Mouse (Mus musculus): ENCODE measurements around the gene Rps6kc1.

Gene Rps6kc1

GRCm38 (mm10) chr1:190667821-190668220 is 243.7 kb downstream of the Rps6kc1 start:
- no peak for DNase-seq (ENCODE audit: low read depth, low spot score)

- no peak for DNase-seq (ENCODE audit: low read depth, low spot score)
These were observed 244.2 kb downstream of the Rps6kc1 start for GRCm38 (mm10) chr1:190667326-190667725.

GRCm38 (mm10) chr1:190665490-190665875 is 246.1 kb downstream of the Rps6kc1 start:
- no peak for DNase-seq (ENCODE audit: low read depth, low spot score)

- no peak for DNase-seq (ENCODE audit: low read depth, low spot score)
These were observed 246.6 kb downstream of the Rps6kc1 start for GRCm38 (mm10) chr1:190664767-190665489.

- DNase-seq (ENCODE audit: low read depth, low spot score): no peak
These were observed 247.6 kb downstream of the Rps6kc1 start for GRCm38 (mm10) chr1:190663996-190664395.

- no peak for DNase-seq (ENCODE audit: low read depth, low spot score)
These were observed 248.8 kb downstream of the Rps6kc1 start for GRCm38 (mm10) chr1:190662736-190663135.

- no peak for DNase-seq (ENCODE audit: low read depth, low spot score)
These were observed 249.8 kb downstream of the Rps6kc1 start for GRCm38 (mm10) chr1:190661764-190662163.

- DNase-seq (ENCODE audit: low read depth, low spot score): no peak
These were observed 250.3 kb downstream of the Rps6kc1 start for GRCm38 (mm10) chr1:190661249-190661648.

GRCm38 (mm10) chr1:190659722-190660502 is 251.7 kb downstream of the Rps6kc1 start:
- DNase-seq (ENCODE audit: low read depth, low spot score): no peak

GRCm38 (mm10) chr1:190658266-190658665 is 253.3 kb downstream of the Rps6kc1 start:
- no peak for DNase-seq (ENCODE audit: low read depth, low spot score)

- DNase-seq (ENCODE audit: low read depth, low spot score): no peak
These were observed 255.5 kb downstream of the Rps6kc1 start for GRCm38 (mm10) chr1:190656089-190656488.

GRCm38 (mm10) chr1:190655651-190656050 is 255.9 kb downstream of the Rps6kc1 start:
- no peak for DNase-seq (ENCODE audit: low read depth, low spot score)

GRCm38 (mm10) chr1:190655081-190655480 is 256.5 kb downstream of the Rps6kc1 start:
- no peak for DNase-seq (ENCODE audit: low read depth, low spot score)

- no peak for DNase-seq (ENCODE audit: low read depth, low spot score)
These were observed 256.9 kb downstream of the Rps6kc1 start for GRCm38 (mm10) chr1:190654694-190655001.

- DNase-seq (ENCODE audit: low read depth, low spot score): no peak
These were observed 257.4 kb downstream of the Rps6kc1 start for GRCm38 (mm10) chr1:190653989-190654693.

GRCm38 (mm10) chr1:190653081-190653480 is 258.5 kb downstream of the Rps6kc1 start:
- no peak for DNase-seq (ENCODE audit: low read depth, low spot score)

All from R1 (cell line).